Mouse (Mus musculus): ENCODE measurements around the gene Pdk1. TPM values are rescaled to one million over a fixed set of nuclear protein-coding genes. Genes with fewer than 3 reads are reported as not detected.
"Not testable (repeated sequence)": the region's sequence is repeated elsewhere in the genome, so short reads cannot be mapped to it uniquely, and the experiment has no call there.

Gene Pdk1
- total RNA-seq, 2 experiments from 2014 or later = 36.9 to 41.9 TPM

- DNase-seq (ENCODE audit: low spot score in 2 of 2) = peak in 1 of 2 experiments; percentile 30
Observed at GRCm38 (mm10) chr2:71873474-71874322, 674 bp downstream of the Pdk1 start.

GRCm38 (mm10) chr2:71874422-71874821 lies 1.4 kb downstream of the Pdk1 start:
- DNase-seq (ENCODE audit: low spot score in 2 of 2) = no peak

- no peak for DNase-seq (ENCODE audit: low spot score in 2 of 2)
Observed at GRCm38 (mm10) chr2:71874836-71875235, 1.8 kb downstream of the Pdk1 start.

GRCm38 (mm10) chr2:71877865-71878264 lies 4.8 kb downstream of the Pdk1 start:
- no peak for DNase-seq (ENCODE audit: low spot score in 2 of 2)

GRCm38 (mm10) chr2:71878441-71878840 lies 5.4 kb downstream of the Pdk1 start:
- no peak for DNase-seq (ENCODE audit: low spot score in 2 of 2)

GRCm38 (mm10) chr2:71878943-71879342 lies 5.9 kb downstream of the Pdk1 start:
- no peak for DNase-seq (ENCODE audit: low spot score in 2 of 2)

GRCm38 (mm10) chr2:71882914-71883651 lies 10.1 kb downstream of the Pdk1 start:
- DNase-seq (ENCODE audit: low spot score in 2 of 2) = no peak

GRCm38 (mm10) chr2:71887269-71887668 lies 14.2 kb downstream of the Pdk1 start:
- no peak for DNase-seq (ENCODE audit: low spot score in 2 of 2)

GRCm38 (mm10) chr2:71888437-71888836 lies 15.4 kb downstream of the Pdk1 start:
- no peak for DNase-seq (ENCODE audit: low spot score in 2 of 2)

- no peak for DNase-seq (ENCODE audit: low spot score in 2 of 2)
Observed at GRCm38 (mm10) chr2:71891536-71891935, 18.5 kb downstream of the Pdk1 start.

GRCm38 (mm10) chr2:71892741-71893349 lies 19.8 kb downstream of the Pdk1 start:
- no peak for DNase-seq (ENCODE audit: low spot score in 2 of 2)

GRCm38 (mm10) chr2:71895596-71896286 lies 22.7 kb downstream of the Pdk1 start:
- no peak for DNase-seq (ENCODE audit: low spot score in 2 of 2)

- DNase-seq (ENCODE audit: low spot score in 2 of 2) = no peak
Observed at GRCm38 (mm10) chr2:71897420-71897819, 24.4 kb downstream of the Pdk1 start.

- DNase-seq (ENCODE audit: low spot score in 2 of 2) = peak in 1 of 2 experiments; percentile 73
Observed at GRCm38 (mm10) chr2:71898335-71898856, 25.4 kb downstream of the Pdk1 start.

- DNase-seq (ENCODE audit: low spot score in 2 of 2) = no peak
Observed at GRCm38 (mm10) chr2:71899886-71900285, 26.9 kb downstream of the Pdk1 start.

- no peak for DNase-seq (ENCODE audit: low spot score in 2 of 2)
Observed at GRCm38 (mm10) chr2:71905154-71905553, 32.1 kb downstream of the Pdk1 start.

GRCm38 (mm10) chr2:71906356-71906755 lies 33.3 kb downstream of the Pdk1 start:
- DNase-seq (ENCODE audit: low spot score in 2 of 2) = not testable (repeated sequence)

- no peak for DNase-seq (ENCODE audit: low spot score in 2 of 2)
Observed at GRCm38 (mm10) chr2:71913911-71914310, 40.9 kb downstream of the Pdk1 start.

GRCm38 (mm10) chr2:71919227-71919647 lies 46.2 kb downstream of the Pdk1 start:
- peak in 1 of 2 experiments; percentile 30 for DNase-seq (ENCODE audit: low spot score in 2 of 2)

GRCm38 (mm10) chr2:71924931-71925330 lies 51.9 kb downstream of the Pdk1 start:
- DNase-seq (ENCODE audit: low spot score in 2 of 2) = not testable (repeated sequence)

- no peak for DNase-seq (ENCODE audit: low spot score in 2 of 2)
Observed at GRCm38 (mm10) chr2:71934046-71934445, 61.0 kb downstream of the Pdk1 start.

Data from layer of hippocampus, adult 18-20 months (tissue).